Mouse (Mus musculus) liver, postnatal 0 days (tissue): ENCODE data around the gene Dlk1.

Experiments used
- CTCF ChIP-seq: sonication (generic); IDR thresholded peaks from 2 replicates; pipeline ENCODE4 v1.5.1; 2016; ENCODE audit warnings: antibody characterized with exemption, low read depth
- EP300 ChIP-seq: IDR thresholded peaks from 2 replicates; pipeline ENCODE4 v1.6.1; 2016; ENCODE audit warnings: antibody characterized with exemption, low read depth, mild to moderate bottlenecking

GRCm38 (mm10) chr12:109475501-109475900 lies 22.9 kb downstream of the Dlk1 start:
- TF ChIP-seq CTCF: no peak
- TF ChIP-seq EP300: no peak
